Mouse (Mus musculus) ES-E14 (cell line): ENCODE measurements around the gene Slc25a51. TPM values are rescaled to one million over a fixed set of nuclear protein-coding genes. Genes with fewer than 3 reads are reported as not detected.
A peak's percentile ranks its signal among the peaks of the same experiment; 100 is the strongest.

Source experiments
- DNase-seq: peaks from one replicate; pipeline ENCODE4 v3.0.0-alpha.2; 2013; ENCODE audit warnings: low read depth, low spot score
- H3K27ac ChIP-seq: 2 replicates; pipeline ENCODE4 v1.5.1; 2012; ENCODE audit warnings: low read depth, mild to moderate bottlenecking, low read length, moderate library complexity, mixed read lengths; ENCODE audit not compliant: poor library complexity, insufficient read depth, severe bottlenecking
- H3K36me3 ChIP-seq: 2 replicates; pipeline ENCODE4 v1.6.1; 2012; ENCODE audit warnings: mild to moderate bottlenecking, low read length, moderate library complexity, mixed read lengths; ENCODE audit not compliant: control insufficient read depth, poor library complexity, insufficient read depth, severe bottlenecking
- H3K4me1 ChIP-seq, 2 experiments: fragments of 150-350 bp in 1 of 2; sonication (generic) in 1 of 2; 2 replicates each; pipeline ENCODE4 v1.6.1; 2012; ENCODE audit warnings: low read length in 2 of 2, mild to moderate bottlenecking in 1 of 2, mixed read lengths in 1 of 2; ENCODE audit not compliant: control insufficient read depth in 2 of 2, insufficient read depth in 2 of 2, poor library complexity in 1 of 2
- H3K4me3 ChIP-seq, 2 experiments: fragments of 150-350 bp in 1 of 2; sonication (generic) in 1 of 2; 2 replicates each; pipeline ENCODE4 v1.5.1; 2012; ENCODE audit warnings: low read length in 2 of 2, low read depth in 1 of 2, mild to moderate bottlenecking in 1 of 2, mixed read lengths in 1 of 2; ENCODE audit not compliant: insufficient read depth in 1 of 2, poor library complexity in 1 of 2, severe bottlenecking in 1 of 2
- H3K9ac ChIP-seq: 2 replicates; pipeline ENCODE4 v1.6.1; 2012; ENCODE audit warnings: low read depth, mild to moderate bottlenecking, low read length, mixed read lengths; ENCODE audit not compliant: poor library complexity, insufficient read depth, severe bottlenecking
- H3K9me3 ChIP-seq: fragments of 150-350 bp; sonication (generic); 2 replicates; pipeline ENCODE4 v1.6.1; 2012; ENCODE audit warnings: low read depth, mild to moderate bottlenecking, low read length; ENCODE audit not compliant: control insufficient read depth, insufficient read depth
- CHD2 ChIP-seq: IDR thresholded peaks from 2 replicates; pipeline ENCODE4 v1.6.1; 2014; ENCODE audit warnings: mild to moderate bottlenecking, low read depth, low read length, inconsistent platforms
- HCFC1 ChIP-seq: IDR thresholded peaks from 2 replicates; pipeline ENCODE4 v1.6.1; 2012; ENCODE audit warnings: low read length, inconsistent platforms, borderline replicate concordance; ENCODE audit not compliant: insufficient read depth
- MAFK ChIP-seq: IDR thresholded peaks from 2 replicates; pipeline ENCODE4 v1.6.1; 2014; ENCODE audit warnings: mild to moderate bottlenecking, low read depth, low read length, inconsistent platforms; ENCODE audit not compliant: insufficient read depth
- ZC3H11A ChIP-seq: IDR thresholded peaks from 2 replicates; pipeline ENCODE4 v1.6.1; 2012; ENCODE audit warnings: low read depth, mild to moderate bottlenecking, inconsistent platforms, low read length, borderline replicate concordance
- ZNF384 ChIP-seq: IDR thresholded peaks from 2 replicates; pipeline ENCODE4 v1.6.1; 2012; ENCODE audit warnings: low read depth, low read length, inconsistent platforms
- in situ Hi-C, 2 experiments: fragments of 600-800 bp; cut with MboI; formaldehyde crosslinking; loops; one replicate each; pipeline ENCODE4 v1.15.1; 2025; ENCODE audit warnings: low sequenced_read_pairs in 2 of 2, inconsistent platforms in 1 of 2; ENCODE audit not compliant: unreplicated experiment in 2 of 2
- total RNA-seq: library from RNA; depleted of rRNA; stranded (reverse); fragments of 300-350 nt; gene quantifications from 2 replicates; pipeline ENCODE4 v1.2.3, GENCODE M21; 2012

Slc25a51 gene
- total RNA-seq, 1 experiment: 38.1 TPM

DNA sequence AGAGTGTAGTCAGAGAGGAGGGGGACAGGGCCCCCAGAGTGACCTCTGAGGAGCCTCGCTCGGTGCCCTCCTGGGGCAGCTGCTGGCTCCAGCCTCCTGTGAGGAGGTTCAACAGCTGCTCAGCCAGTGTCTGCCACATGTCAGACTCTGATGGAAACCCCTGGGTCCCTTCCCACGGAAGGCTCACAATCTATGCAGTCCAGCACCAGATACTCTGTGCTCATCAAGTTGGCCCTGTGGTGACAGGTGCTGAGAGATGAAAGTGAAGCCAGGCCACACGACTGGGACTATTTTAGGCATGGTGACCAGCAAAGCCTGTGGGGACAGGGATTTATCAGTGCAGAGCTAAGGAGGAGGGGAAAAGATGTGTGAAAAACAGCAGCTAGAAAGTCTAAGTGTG lies 36.2 kb upstream of the Slc25a51 start:
- peaks cover 23% of the 10 kb centered on the region; the same call in 1 of the 2 replicates for H3K36me3 ChIP-seq
- DNase-seq: no peak
- no peak overlapping the region for H3K4me3 ChIP-seq
- in situ Hi-C loops: no loop called here
- H3K4me1 ChIP-seq: no peaks in the 10 kb centered on the region
- H3K9me3 ChIP-seq: no peaks in the 10 kb centered on the region
- no peak overlapping the region for H3K27ac ChIP-seq
- H3K9ac ChIP-seq: no peak overlapping the region
- TF ChIP-seq CHD2 (no peak), ZNF384 (no peak), HCFC1 (no peak), MAFK (no peak), ZC3H11A (no peak)

- no peak overlapping the region for H3K4me3 ChIP-seq
- no peak overlapping the region for H3K9ac ChIP-seq
- TF ChIP-seq HCFC1: no peak
- TF ChIP-seq MAFK: no peak
- H3K36me3 ChIP-seq: peaks cover 23% of the 10 kb centered on the region; the same call in 1 of the 2 replicates
- in situ Hi-C loops: no loop called here
- H3K9me3 ChIP-seq: no peaks in the 10 kb centered on the region
- H3K4me1 ChIP-seq: no peaks in the 10 kb centered on the region
- peak overlapping the region; percentile 1; the same call in 1 of the 2 replicates for H3K27ac ChIP-seq
- no peak for DNase-seq
Measured at GRCm38 (mm10) chr4:45443652-45444051, 35.1 kb upstream of the Slc25a51 start.

DNA sequence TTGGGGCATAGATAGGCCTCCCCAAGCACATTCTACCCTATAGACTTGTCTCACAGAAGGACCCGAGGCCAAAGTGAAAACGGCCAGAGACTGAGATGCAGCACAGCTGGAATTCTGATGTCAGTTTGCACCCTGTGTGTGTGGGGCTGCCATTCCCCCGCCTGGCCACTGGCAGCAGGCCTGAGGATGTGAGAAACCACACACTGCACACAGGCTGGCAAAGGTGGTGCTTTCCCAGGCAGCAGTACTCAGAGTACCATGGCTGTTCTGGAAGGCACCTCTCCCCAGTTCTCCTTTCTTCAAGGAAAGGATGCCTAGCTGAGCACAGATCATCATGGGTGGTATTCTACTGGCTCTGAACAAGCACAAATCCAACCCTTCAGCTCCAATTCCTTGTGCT lies 33.7 kb upstream of the Slc25a51 start:
- no peak overlapping the region for H3K4me3 ChIP-seq
- H3K9me3 ChIP-seq: no peaks in the 10 kb centered on the region
- in situ Hi-C loops: no loop called here
- no peak for TF ChIP-seq HCFC1
- TF ChIP-seq MAFK: no peak
- no peak for TF ChIP-seq ZC3H11A
- no peak for DNase-seq
- H3K4me1 ChIP-seq: no peaks in the 10 kb centered on the region
- H3K27ac ChIP-seq: no peak overlapping the region
- H3K36me3 ChIP-seq: peaks cover 17% of the 10 kb centered on the region; the same call in 1 of the 2 replicates
- H3K9ac ChIP-seq: no peak overlapping the region

GRCm38 (mm10) chr4:45441778-45442177 lies 33.2 kb upstream of the Slc25a51 start:
- H3K4me1 ChIP-seq: no peaks in the 10 kb centered on the region; a peak in 1 of 4 replicates
- no peak overlapping the region for H3K9ac ChIP-seq
- H3K27ac ChIP-seq: no peak overlapping the region
- DNase-seq: no peak
- no peaks in the 10 kb centered on the region for H3K9me3 ChIP-seq
- no peak overlapping the region for H3K4me3 ChIP-seq
- peaks cover 14% of the 10 kb centered on the region; the same call in 1 of the 2 replicates for H3K36me3 ChIP-seq
- in situ Hi-C loops: no loop called here
- TF ChIP-seq MAFK (no peak), HCFC1 (no peak), ZNF384 (no peak), ZC3H11A (no peak), CHD2 (no peak)

DNA sequence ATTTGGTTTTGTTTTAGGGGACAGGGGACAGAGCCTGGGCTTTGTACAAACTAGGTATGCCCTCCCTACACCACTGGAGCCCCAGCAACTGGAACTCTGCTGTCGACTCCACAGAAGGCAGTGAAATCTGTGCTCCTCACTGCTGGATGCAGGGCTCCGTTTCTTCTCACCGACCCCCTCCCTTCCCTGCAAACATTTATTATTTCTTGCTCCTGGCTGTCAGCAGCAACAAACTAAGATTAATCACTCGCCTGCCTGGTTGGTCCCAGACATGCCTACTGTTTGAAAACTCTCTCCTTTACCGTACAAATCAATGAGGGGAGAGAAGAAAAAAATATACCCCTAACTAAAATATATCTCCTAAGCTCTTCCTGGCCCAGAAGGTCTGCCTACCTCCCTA lies 30.7 kb upstream of the Slc25a51 start:
- no peak for DNase-seq
- TF ChIP-seq ZC3H11A: no peak
- no peak for TF ChIP-seq ZNF384
- TF ChIP-seq MAFK: no peak
- TF ChIP-seq CHD2: no peak
- no peak for TF ChIP-seq HCFC1
- no peak overlapping the region for H3K27ac ChIP-seq

More for the DNA sequence above, 30.7 kb upstream of the Slc25a51 start:
- no peaks in the 10 kb centered on the region; a peak in 1 of 4 replicates for H3K4me1 ChIP-seq
- H3K36me3 ChIP-seq: peaks cover 10% of the 10 kb centered on the region; the same call in 1 of the 2 replicates
- H3K9ac ChIP-seq: no peak overlapping the region
- in situ Hi-C loops: no loop called here
- H3K9me3 ChIP-seq: no peaks in the 10 kb centered on the region
- H3K4me3 ChIP-seq: no peak overlapping the region
